Mouse (Mus musculus) cortical plate, adult 2 months (tissue): ENCODE results near the gene Vamp4.

Source experiments
- CTCF ChIP-seq: fragments of 200-500 bp; IDR thresholded peaks from 2 replicates; pipeline ENCODE4 v1.5.1; 2011; ENCODE audit warnings: mild to moderate bottlenecking, control low read depth, low read length; ENCODE audit not compliant: insufficient read depth; ENCODE audit errors: extremely low read depth
- POLR2A ChIP-seq: fragments of 200-500 bp; IDR thresholded peaks from 2 replicates; pipeline ENCODE4 v1.6.1; 2011; ENCODE audit warnings: mild to moderate bottlenecking, low read length, control low read depth; ENCODE audit not compliant: insufficient read depth; ENCODE audit errors: extremely low read depth

- no peak for TF ChIP-seq POLR2A
- TF ChIP-seq CTCF = no peak
Measured at GRCm38 (mm10) chr1:162547607-162548006, 22.7 kb upstream of the Vamp4 start.
